Mouse (Mus musculus) retina, adult 2 months (tissue): Measurements from ENCODE around the gene Fam20b.
A peak's percentile ranks its signal among the peaks of the same experiment; 100 is the strongest.

Experiments
- DNase-seq: peaks from one replicate; pipeline ENCODE4 v3.0.0-alpha.2; 2012; ENCODE audit warnings: low read depth, low spot score

The Fam20b gene

DNA sequence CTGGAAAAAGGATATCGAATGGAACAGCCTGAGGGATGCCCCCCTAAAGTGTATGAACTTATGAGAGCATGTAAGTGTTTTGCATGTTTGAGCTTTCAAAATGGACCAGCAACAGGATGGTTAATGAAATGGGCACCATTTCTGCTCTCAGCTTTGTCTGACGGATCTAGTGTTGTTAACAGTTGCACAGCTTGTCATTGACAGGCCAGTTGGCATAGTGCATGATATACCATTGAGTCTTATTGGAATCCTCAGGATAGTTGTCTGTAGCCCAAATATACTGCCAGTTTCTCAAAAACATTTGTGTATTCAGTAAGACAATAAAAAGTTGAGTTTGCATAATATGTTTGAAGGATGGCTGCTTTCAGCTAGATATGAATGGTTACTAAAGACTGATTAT lies 83.7 kb downstream of the Fam20b start:
- DNase-seq, result no peak

DNA sequence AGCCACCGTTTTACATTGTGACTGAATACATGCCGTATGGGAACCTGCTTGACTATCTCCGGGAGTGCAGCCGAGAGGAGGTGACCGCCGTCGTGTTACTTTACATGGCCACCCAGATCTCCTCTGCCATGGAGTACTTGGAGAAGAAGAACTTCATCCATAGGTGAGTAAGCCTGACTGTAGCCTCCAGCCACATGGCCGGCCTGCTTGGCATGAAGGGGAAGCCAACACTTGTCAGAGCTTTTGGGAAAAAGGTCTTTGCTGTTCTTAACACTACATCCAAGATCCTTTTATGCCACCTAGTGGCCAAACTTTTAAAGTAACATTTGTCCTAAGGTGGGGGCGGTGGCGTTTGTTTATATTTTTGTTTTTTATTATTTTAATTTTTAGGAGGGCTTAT lies 85.8 kb downstream of the Fam20b start:
- peak; percentile 26 for DNase-seq

DNA sequence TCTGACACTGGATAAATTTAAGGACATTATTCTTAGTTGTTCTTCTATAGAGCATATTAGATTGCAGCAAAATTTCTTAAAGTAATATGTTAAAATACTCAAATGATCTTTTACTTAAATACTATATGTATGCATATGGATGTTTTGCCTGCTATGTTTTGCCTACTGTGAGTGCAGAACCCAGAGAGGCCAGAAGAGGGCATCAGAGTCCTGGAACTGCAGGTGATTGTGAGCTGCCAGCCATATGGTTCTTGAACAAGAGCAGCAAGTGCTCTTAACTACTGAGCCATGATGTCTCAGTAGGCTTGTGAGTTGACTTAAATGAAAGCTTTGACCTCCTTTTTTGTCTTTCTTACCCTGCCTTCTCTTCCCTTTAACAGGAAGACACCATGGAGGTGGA lies 87.9 kb downstream of the Fam20b start:
- no peak for DNase-seq

DNA sequence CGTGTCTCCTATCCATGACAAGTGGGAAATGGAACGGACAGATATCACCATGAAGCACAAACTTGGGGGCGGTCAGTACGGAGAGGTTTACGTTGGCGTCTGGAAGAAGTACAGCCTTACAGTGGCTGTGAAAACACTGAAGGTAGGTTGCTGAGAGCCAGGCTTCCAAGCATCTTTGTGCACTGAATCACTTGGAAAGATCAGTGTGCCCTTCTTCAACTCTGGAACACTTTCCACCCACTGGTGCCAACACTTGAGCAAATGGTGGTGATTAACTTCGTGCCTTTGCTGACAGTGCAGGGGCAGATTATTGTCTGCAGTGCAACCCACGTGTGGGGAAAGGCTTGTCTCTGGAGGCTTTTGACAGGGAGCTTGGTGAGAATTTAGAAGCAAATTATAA lies 88.9 kb downstream of the Fam20b start:
- no peak for DNase-seq
